Mouse (Mus musculus) natural killer cell, adult 2 months (primary cell): ENCODE measurements around the gene Sel1l3.

Experiments used
- DNase-seq, 2 experiments: peaks; one replicate each; pipeline ENCODE4 v3.0.0; 2022; ENCODE audit warnings: low spot score in 2 of 2

Sel1l3 gene

DNA sequence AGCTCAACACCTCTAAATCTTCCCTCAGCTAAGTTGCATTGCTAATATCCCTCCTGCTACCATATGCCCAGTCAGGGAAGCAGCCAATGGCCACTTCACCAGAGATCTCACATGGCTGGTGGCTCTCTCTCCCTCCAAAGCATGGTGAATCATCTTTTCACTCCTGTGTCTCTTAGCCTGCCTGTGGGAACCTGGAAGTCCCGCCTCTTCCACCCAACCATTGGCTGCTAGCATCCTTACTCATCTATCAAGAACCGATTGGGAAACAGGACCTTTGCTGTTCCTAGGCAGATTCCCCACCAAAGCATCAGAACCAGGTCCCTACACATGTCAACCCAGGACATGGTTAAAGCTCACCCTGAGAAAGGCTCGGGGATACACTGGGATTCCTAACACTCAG, 122.4 kb downstream of the Sel1l3 start:
- no peak for DNase-seq

DNA sequence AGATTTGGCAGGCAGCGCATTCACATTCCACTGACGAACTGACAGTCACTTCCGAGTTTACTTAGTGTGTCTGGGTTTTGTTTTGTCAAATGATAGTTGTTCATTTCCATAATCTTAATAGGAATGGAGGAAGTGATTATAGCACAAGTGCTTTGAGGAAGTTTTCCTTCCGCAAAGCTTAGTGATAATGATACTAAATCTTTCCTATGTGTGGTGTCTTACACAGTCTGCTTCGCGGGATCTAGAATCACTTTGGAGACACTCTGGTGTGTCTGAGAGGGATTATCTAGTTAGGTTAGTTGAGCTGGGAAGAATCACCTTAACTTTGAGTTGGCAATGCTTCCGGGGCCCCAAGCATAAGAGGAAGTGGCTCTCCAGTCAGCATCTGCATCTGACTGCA, 126.3 kb downstream of the Sel1l3 start:
- DNase-seq, result no peak

DNA sequence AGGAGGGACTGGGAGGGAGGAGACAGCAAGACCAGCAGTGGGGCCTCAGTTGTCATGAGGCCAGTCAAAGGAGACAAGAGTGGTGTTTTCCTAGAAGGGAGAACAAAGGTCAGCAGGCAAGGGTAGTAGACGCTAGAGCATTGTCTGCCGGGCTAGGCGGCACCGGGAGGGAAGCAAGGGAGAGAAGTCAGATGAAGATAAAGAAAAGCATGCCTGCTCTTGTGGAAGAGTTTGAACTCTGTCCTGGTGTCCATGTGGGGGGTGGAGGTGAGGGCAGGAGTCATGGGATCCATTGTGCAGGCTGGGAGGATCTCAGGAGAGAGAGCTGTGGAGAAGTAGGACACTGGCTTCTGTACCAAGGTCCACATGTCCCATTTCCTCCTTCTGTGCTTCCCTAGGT, 135.3 kb downstream of the Sel1l3 start:
- no peak for DNase-seq

DNA sequence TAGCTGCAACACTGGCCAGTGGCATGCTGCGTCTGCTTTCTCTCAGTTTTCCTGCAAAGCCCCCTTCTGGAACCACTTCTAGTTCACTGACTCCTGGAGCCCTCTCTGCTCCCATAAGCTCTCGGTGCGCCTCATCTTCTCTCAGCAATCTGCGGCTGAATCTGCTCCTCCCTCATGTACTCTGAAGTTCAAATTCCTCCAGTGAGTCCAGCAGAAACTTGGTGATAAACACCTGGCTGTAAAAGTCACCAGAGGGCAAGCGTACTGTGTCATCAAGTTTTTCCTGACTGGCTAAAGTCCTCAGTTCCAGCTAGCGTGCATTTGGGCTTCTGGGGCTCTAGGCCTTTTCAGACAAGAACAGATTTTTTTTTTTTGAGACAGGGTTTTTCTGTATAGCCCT, 139.2 kb downstream of the Sel1l3 start:
- DNase-seq, result no peak

DNA sequence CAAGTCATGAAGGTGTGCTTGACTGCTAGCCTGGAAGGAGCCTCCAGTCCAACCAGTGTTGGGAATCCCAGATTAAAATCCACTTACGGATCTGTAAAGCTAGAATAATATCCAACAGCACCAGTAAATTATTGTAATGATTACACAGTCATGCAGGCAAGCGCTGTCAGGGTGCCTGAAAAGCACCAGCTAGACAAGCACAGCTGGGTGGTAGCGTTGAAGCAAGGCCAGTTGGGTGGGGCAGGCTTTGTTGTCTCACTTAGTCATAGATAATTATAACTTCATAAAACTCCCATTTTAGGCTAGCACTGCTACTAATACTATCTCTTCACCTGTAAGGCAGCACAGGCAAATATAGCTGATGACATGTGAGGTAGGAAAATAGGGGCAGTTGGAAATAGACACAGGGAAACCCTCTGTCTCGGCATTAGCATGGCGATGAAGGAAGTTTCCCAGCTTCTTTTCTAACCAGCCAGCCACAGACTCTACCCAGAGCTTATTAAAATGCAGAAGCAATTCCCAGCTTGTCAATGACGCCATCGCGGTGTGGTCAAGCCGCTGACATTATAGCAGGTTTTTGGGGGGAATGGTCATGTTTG, 152.1 kb downstream of the Sel1l3 start:
- no peak for DNase-seq
